Mouse (Mus musculus) CH12F3 (cell line): Measurements from ENCODE around the gene Polrmt.

ENCODE experiments used
- in situ Hi-C: fragments of 300-500 bp; cut with MboI; formaldehyde crosslinking; loops from 2 replicates; pipeline ENCODE4 v1.14.3; 2020; ENCODE audit warnings: low sequenced_read_pairs

The Polrmt gene

DNA sequence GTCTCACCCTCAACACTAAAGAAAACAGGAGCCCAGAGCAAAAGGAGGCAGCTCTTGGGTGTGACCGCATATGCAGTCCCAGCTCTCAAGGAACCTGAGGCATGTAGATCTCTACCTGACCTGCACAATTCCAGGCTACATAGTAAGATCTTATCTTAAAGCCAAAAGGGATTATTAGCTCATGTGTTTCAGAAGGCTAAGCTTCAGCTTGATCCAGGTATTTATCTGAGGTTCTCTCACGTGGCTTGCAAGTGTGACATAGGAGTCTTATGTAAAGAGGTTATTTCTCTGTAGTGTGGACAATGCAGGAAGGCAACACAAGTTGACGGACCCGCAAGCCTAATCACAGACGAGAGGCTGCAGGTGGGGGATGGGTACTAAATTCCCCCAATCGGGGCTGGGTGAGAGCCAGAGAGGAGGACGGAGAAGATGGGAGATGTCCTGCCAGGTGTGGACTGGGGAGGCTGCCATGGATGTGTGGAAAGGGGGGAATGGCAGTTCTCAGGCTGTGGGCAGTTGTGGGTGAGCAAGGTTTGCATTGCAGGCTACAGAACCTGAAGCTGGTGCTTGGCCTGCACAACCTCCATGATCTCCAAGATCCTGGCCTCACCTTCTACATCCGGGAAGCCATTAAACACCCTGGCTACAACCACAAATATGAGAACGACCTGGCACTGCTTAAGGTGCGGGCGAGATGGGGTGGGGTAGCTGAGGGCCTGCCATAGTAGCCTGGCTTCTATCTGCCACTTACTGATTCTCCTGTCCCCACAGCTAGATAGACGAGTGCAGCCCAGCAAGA lies 52.6 kb downstream of the Polrmt start:
- in situ Hi-C loops, result no loop called here

GRCm38 (mm10) chr10:79691986-79692548 lies 54.3 kb downstream of the Polrmt start:
- in situ Hi-C loops, result no loop called here

DNA sequence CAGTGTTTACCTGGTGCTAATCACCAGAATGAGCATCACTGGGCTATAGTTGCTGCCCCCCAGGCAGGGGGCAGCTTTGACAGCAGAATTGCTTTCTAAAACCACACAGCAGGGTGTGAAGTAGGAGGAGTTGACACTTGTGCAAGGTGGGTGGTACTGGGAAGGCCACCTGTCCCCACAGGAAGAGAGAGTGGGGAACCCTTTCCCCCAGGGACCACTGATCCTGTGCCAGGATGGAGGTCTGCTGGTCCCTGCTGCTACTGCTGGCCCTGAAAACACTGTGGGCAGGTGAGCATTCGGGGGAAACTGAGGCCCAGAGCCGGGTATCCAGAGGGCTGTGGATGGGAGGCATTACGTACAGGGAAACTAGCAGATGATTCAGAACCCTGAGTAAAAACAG lies 57.2 kb downstream of the Polrmt start:
- in situ Hi-C loops, result no loop called here

DNA sequence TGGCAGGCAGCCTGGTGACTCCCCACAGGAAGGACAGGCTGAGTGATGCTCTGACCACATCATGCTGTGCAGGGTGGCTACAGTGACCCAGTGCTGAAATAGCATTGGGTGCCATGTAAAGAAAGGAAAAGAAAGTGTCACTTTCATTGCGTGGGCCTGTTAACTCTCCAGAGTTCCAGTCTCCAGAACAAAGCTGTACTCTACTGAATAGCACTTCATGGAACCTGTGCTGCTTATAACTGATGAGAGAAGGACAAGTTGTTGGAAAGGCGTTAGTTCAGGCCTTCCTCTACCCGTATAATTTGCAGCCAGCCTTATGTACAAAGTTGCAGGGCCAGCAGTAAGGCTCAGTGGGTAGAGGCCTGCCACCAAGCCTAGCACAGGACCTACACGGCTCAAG lies 57.7 kb downstream of the Polrmt start, which contains the start of gene Gzmm:
Gene Gzmm (plus strand): TSS at position 301 of the 400 bp plus-strand sequence.
- in situ Hi-C loops, result no loop called here

- in situ Hi-C loops, result no loop called here
Observed at GRCm38 (mm10) chr10:79687513-79687912, 58.9 kb downstream of the Polrmt start.

DNA sequence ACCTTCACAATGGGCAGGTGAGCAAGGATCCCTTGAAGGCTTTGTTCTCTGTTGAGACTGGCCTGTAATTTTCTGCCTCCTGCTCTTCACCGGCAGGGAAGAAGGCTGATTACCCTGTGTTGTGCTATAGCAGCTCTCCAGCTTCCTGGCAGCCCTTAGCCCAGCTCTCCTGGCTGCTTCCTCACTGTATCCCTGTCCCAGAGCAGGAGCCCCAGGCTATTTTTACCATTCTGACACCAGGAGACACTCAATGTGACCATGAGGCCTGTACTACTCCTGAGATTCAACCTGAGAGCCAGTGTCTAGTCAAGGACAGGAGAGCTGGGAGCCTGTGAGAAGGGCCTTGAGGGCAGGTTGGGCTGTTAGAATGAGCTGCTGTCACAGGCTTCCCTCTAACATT lies 59.7 kb downstream of the Polrmt start:
- in situ Hi-C loops, result no loop called here

DNA sequence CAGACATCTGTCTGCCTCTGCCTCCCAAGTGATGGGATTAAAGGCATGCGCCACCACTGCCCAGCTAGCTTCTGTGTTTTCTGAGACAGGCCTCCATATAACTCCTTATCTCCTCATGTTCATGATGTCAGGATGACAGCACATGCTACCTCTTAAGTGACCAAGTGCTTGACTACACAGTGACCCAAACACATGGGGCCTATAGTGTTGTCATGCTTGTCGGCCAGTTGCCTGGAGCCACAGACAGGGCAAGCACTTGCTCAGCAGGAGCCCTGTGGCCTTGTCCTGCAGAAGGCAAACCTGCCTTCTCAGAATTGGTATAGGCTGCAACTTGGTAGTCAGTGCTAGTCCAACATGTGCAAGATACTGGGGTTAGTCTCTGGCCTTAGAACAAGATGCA lies 60.2 kb downstream of the Polrmt start:
- in situ Hi-C loops, result no loop called here
